Mouse (Mus musculus) left cerebral cortex, adult 2 months (tissue): Measurements from ENCODE around the gene Cd47. TPM values are rescaled to one million over a fixed set of nuclear protein-coding genes. Genes with fewer than 3 reads are reported as not detected.

Experiments
- DNase-seq, 2 experiments: peaks; one replicate each; pipeline ENCODE4 v3.0.0; 2021 to 2022; ENCODE audit warnings: low spot score in 2 of 2, mixed read lengths in 1 of 2; ENCODE audit errors: extremely low spot score in 1 of 2
- H3K27ac ChIP-seq: fragments of 200-600 bp; 2 replicates; pipeline ENCODE4 v1.8.1; 2022
- H3K4me3 ChIP-seq: fragments of 200-600 bp; 2 replicates; pipeline ENCODE4 v1.8.1; 2022
- CTCF ChIP-seq: fragments of 200-600 bp; IDR thresholded peaks from 2 replicates; pipeline ENCODE4 v1.8.1; 2022; ENCODE audit warnings: antibody characterized with exemption, mild to moderate bottlenecking, moderate library complexity
- intact Hi-C: fragments of 180-260 bp; cut with DNase I; formaldehyde crosslinking; loops from one replicate; pipeline ENCODE4 v1.15.1; 2025
- total RNA-seq, 2 experiments: library from RNA; stranded (reverse); gene quantifications; 2 replicates each; pipeline ENCODE4 v1.2.3; 2021

Cd47 gene
- total RNA-seq, 2 experiments from 2014 or later: 217 to 235 TPM

GRCm38 (mm10) chr16:49843723-49844122, 43.4 kb downstream of the Cd47 start:
- TF ChIP-seq CTCF: no peak
- intact Hi-C loops: no loop called here
- Histone ChIP-seq H3K27ac (no peak overlapping the region), H3K4me3 (no peak overlapping the region)
- no peak for DNase-seq

- intact Hi-C loops: no loop called here
Measured at GRCm38 (mm10) chr16:49847224-49848003, 47.1 kb downstream of the Cd47 start.

GRCm38 (mm10) chr16:49848651-49849050, 48.3 kb downstream of the Cd47 start:
- TF ChIP-seq CTCF: no peak

More at GRCm38 (mm10) chr16:49847224-49848003, 47.1 kb downstream of the Cd47 start:
- Histone ChIP-seq H3K27ac (no peak overlapping the region), H3K4me3 (no peak overlapping the region)
- DNase-seq: no peak
- TF ChIP-seq CTCF: no peak

GRCm38 (mm10) chr16:49852940-49853339, 52.6 kb downstream of the Cd47 start:
- Histone ChIP-seq H3K27ac (no peak overlapping the region), H3K4me3 (no peak overlapping the region)
- TF ChIP-seq CTCF: no peak
- no peak for DNase-seq
- intact Hi-C loops: no loop called here

More at GRCm38 (mm10) chr16:49848651-49849050, 48.3 kb downstream of the Cd47 start:
- no peak for DNase-seq
- intact Hi-C loops: no loop called here
- no peak overlapping the region for H3K4me3 ChIP-seq
- H3K27ac ChIP-seq: no peak overlapping the region

GRCm38 (mm10) chr16:49853633-49854032, 53.3 kb downstream of the Cd47 start:
- Histone ChIP-seq H3K27ac (no peak overlapping the region), H3K4me3 (no peak overlapping the region)
- no peak for DNase-seq
- no peak for TF ChIP-seq CTCF
- intact Hi-C loops: loop anchor here (2.0 kb wide), 1 partner anchor 351 kb away; no protein-coding TSS in a partner anchor

GRCm38 (mm10) chr16:49854194-49854593, 53.9 kb downstream of the Cd47 start:
- no peak for TF ChIP-seq CTCF
- DNase-seq: no peak
- intact Hi-C loops: loop anchor here (2.0 kb wide), 1 partner anchor 351 kb away; no protein-coding TSS in a partner anchor
- Histone ChIP-seq H3K4me3 (no peak overlapping the region; the same call in 1 of the 2 replicates), H3K27ac (peak overlapping the region; percentile 98; the same call in 1 of the 2 replicates)

GRCm38 (mm10) chr16:49854931-49855835, 54.9 kb downstream of the Cd47 start:
- Histone ChIP-seq H3K4me3 (peak overlapping the region; percentile 80), H3K27ac (peak overlapping the region; percentile 98)
- peak; percentile 26 for TF ChIP-seq CTCF
- DNase-seq: peak; percentile 93
- intact Hi-C loops: loop anchor here (2.0 to 5.0 kb wide), 5 partner anchors 37 to 352 kb away; no protein-coding TSS in a partner anchor

- intact Hi-C loops: loop anchor here (1.0 to 5.0 kb wide), 6 partner anchors 36 to 353 kb away; partner anchors contain the start of gene Ift57
- Histone ChIP-seq H3K4me3 (peak overlapping the region; percentile 80), H3K27ac (peak overlapping the region; percentile 98)
- no peak for TF ChIP-seq CTCF
- DNase-seq: no peak
Measured at GRCm38 (mm10) chr16:49855836-49856503, 55.6 kb downstream of the Cd47 start.

- TF ChIP-seq CTCF: no peak
Measured at GRCm38 (mm10) chr16:49856661-49857060, 56.3 kb downstream of the Cd47 start.

GRCm38 (mm10) chr16:49857504-49858160, 57.3 kb downstream of the Cd47 start:
- intact Hi-C loops: loop anchor here (5.0 kb wide), 4 partner anchors 35 to 335 kb away; no protein-coding TSS in a partner anchor
- no peak for DNase-seq
- Histone ChIP-seq H3K4me3 (peak overlapping the region; percentile 80), H3K27ac (peak overlapping the region; percentile 98)
- no peak for TF ChIP-seq CTCF

More at GRCm38 (mm10) chr16:49856661-49857060, 56.3 kb downstream of the Cd47 start:
- Histone ChIP-seq H3K27ac (peak overlapping the region; percentile 98), H3K4me3 (peak overlapping the region; percentile 80)
- DNase-seq: no peak
- intact Hi-C loops: loop anchor here (1.0 to 5.0 kb wide), 5 partner anchors 36 to 334 kb away; partner anchors contain the start of gene Ift57
